Mouse (Mus musculus): ENCODE measurements at regions not wholly inside any gene's neighbourhood (a gene's known extent, or its start where the extent isn't known, plus 50 kb on each side); places are given as distances from the start of the nearest gene placed in this dataset.

- Histone ChIP-seq H3K4me3 (no peak overlapping the region), H3K9ac (no peak overlapping the region), H3K27ac (no peak overlapping the region), H3K27me3 (no peaks in the 10 kb centered on the region), H3K9me3 (no peaks in the 10 kb centered on the region), H3K36me3 (no peaks in the 10 kb centered on the region), H3K4me1 (no peaks in the 10 kb centered on the region), H3K4me2 (no peak overlapping the region)
- ATAC-seq (ENCODE audit: borderline replicate concordance, extremely low read depth, low FRiP score, low TSS enrichment): no peak
- 72% methylated on average over 4 of the region's 4 CpGs for WGBS
Observed at GRCm38 (mm10) chr9:112608932-112609331, 373.2 kb upstream of the Arpp21 start.

- Histone ChIP-seq H3K4me1 (no peaks in the 10 kb centered on the region), H3K9me3 (no peaks in the 10 kb centered on the region), H3K9ac (no peak overlapping the region), H3K36me3 (no peaks in the 10 kb centered on the region), H3K27ac (no peak overlapping the region), H3K27me3 (no peaks in the 10 kb centered on the region), H3K4me3 (no peak overlapping the region), H3K4me2 (no peak overlapping the region)
- WGBS: 77% methylated on average over 3 of the region's 3 CpGs
- ATAC-seq (ENCODE audit: borderline replicate concordance, extremely low read depth, low FRiP score, low TSS enrichment): no peak
Observed at GRCm38 (mm10) chr9:112607221-112607620, 371.5 kb upstream of the Arpp21 start.

DNA sequence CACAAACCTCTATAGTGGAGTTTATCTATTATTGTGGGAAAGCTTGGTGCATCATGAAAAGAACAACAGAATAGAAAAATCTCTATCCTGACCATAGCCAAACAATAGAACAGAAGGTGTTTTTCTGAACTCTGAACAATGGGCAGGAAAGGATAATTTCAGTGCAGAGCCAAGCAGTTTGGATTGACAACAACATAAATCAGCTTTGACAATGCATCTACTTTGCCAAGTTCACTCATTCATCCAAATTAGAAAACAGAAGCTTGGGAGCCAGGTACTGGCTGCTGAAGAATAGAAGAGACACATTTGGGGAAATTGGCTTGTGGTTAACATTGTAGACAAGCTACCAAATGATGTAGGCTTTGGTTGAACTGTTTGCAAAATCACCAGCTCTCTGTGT, 360.0 kb upstream of the Arpp21 start:
- H3K27me3 ChIP-seq: no peaks in the 10 kb centered on the region
- H3K4me3 ChIP-seq: no peak overlapping the region
- H3K4me2 ChIP-seq: no peak overlapping the region
- H3K36me3 ChIP-seq: no peaks in the 10 kb centered on the region
- ATAC-seq (ENCODE audit: borderline replicate concordance, extremely low read depth, low FRiP score, low TSS enrichment): no peak
- no peak overlapping the region for H3K9ac ChIP-seq
- no peaks in the 10 kb centered on the region for H3K4me1 ChIP-seq
- H3K27ac ChIP-seq: no peak overlapping the region
- H3K9me3 ChIP-seq: no peaks in the 10 kb centered on the region

- H3K36me3 ChIP-seq: no peaks in the 10 kb centered on the region
- H3K9me3 ChIP-seq: no peaks in the 10 kb centered on the region
- H3K4me3 ChIP-seq: no peak overlapping the region
- no peak overlapping the region for H3K4me2 ChIP-seq
- WGBS: 64% methylated on average over 3 of the region's 3 CpGs
- no peak overlapping the region for H3K27ac ChIP-seq
- ATAC-seq (ENCODE audit: borderline replicate concordance, extremely low read depth, low FRiP score, low TSS enrichment): no peak
- H3K4me1 ChIP-seq: no peaks in the 10 kb centered on the region
- H3K9ac ChIP-seq: no peak overlapping the region
- no peaks in the 10 kb centered on the region for H3K27me3 ChIP-seq
Observed at GRCm38 (mm10) chr9:112590241-112590640, 354.5 kb upstream of the Arpp21 start.

GRCm38 (mm10) chr9:112573316-112573715, 337.6 kb upstream of the Arpp21 start:
- no peak overlapping the region for H3K27ac ChIP-seq
- H3K4me1 ChIP-seq: no peaks in the 10 kb centered on the region
- H3K36me3 ChIP-seq: no peaks in the 10 kb centered on the region
- no peaks in the 10 kb centered on the region for H3K9me3 ChIP-seq
- H3K9ac ChIP-seq: no peak overlapping the region
- H3K27me3 ChIP-seq: no peaks in the 10 kb centered on the region
- H3K4me2 ChIP-seq: no peak overlapping the region
- WGBS: 62% methylated on average over 3 of the region's 3 CpGs
- ATAC-seq (ENCODE audit: borderline replicate concordance, extremely low read depth, low FRiP score, low TSS enrichment): no peak
- no peak overlapping the region for H3K4me3 ChIP-seq

- H3K9me3 ChIP-seq: no peaks in the 10 kb centered on the region
- H3K36me3 ChIP-seq: no peaks in the 10 kb centered on the region
- no peak overlapping the region for H3K4me2 ChIP-seq
- no peak overlapping the region for H3K9ac ChIP-seq
- no peak overlapping the region for H3K27ac ChIP-seq
- no peak overlapping the region for H3K4me3 ChIP-seq
- ATAC-seq (ENCODE audit: borderline replicate concordance, extremely low read depth, low FRiP score, low TSS enrichment): no peak
- H3K27me3 ChIP-seq: no peaks in the 10 kb centered on the region
- no peaks in the 10 kb centered on the region for H3K4me1 ChIP-seq
Observed at GRCm38 (mm10) chr9:112561348-112561747, 325.6 kb upstream of the Arpp21 start.

GRCm38 (mm10) chr9:112560226-112560625, 324.5 kb upstream of the Arpp21 start:
- ATAC-seq (ENCODE audit: borderline replicate concordance, extremely low read depth, low FRiP score, low TSS enrichment): no peak
- no peak overlapping the region for H3K9ac ChIP-seq
- WGBS: 80% methylated on average over 4 of the region's 4 CpGs
- no peaks in the 10 kb centered on the region for H3K27me3 ChIP-seq
- no peak overlapping the region for H3K27ac ChIP-seq
- H3K4me2 ChIP-seq: no peak overlapping the region
- H3K4me3 ChIP-seq: no peak overlapping the region
- no peaks in the 10 kb centered on the region for H3K36me3 ChIP-seq
- no peaks in the 10 kb centered on the region for H3K4me1 ChIP-seq
- no peaks in the 10 kb centered on the region for H3K9me3 ChIP-seq

DNA sequence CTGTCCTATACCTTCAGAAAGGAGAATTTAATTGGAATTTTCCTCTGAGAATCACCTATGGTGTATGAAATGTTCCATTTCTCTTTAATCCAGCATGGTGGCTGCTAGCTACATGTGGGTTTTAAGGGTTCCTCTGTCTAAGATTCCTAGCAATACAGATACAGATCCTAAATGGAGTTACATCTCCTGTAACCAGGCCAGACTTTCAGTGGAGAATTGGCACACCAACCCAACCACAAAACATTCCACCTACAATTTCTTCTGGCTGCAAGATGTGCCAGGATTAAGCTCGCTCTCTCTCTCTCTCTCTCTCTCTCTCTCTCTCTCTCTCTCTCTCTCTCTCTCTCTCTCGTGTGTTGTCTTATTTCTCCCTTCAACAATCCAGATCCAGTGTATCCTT, 302.2 kb upstream of the Arpp21 start:
- Histone ChIP-seq H3K36me3 (no peaks in the 10 kb centered on the region), H3K4me2 (no peak overlapping the region), H3K27me3 (no peaks in the 10 kb centered on the region), H3K9ac (no peak overlapping the region), H3K4me3 (no peak overlapping the region), H3K9me3 (no peaks in the 10 kb centered on the region), H3K4me1 (no peaks in the 10 kb centered on the region), H3K27ac (no peak overlapping the region)
- no peak for ATAC-seq (ENCODE audit: borderline replicate concordance, extremely low read depth, low FRiP score, low TSS enrichment)
- WGBS: 51% methylated on average over 2 of the region's 2 CpGs

GRCm38 (mm10) chr9:112525377-112525776, 289.6 kb upstream of the Arpp21 start:
- no peaks in the 10 kb centered on the region for H3K9me3 ChIP-seq
- 82% methylated on average over 5 of the region's 5 CpGs for WGBS
- H3K9ac ChIP-seq: no peak overlapping the region
- no peak overlapping the region for H3K4me3 ChIP-seq
- H3K4me1 ChIP-seq: no peaks in the 10 kb centered on the region
- no peak for ATAC-seq (ENCODE audit: borderline replicate concordance, extremely low read depth, low FRiP score, low TSS enrichment)
- no peaks in the 10 kb centered on the region for H3K27me3 ChIP-seq
- no peak overlapping the region for H3K27ac ChIP-seq
- no peak overlapping the region for H3K4me2 ChIP-seq
- H3K36me3 ChIP-seq: no peaks in the 10 kb centered on the region

- Histone ChIP-seq H3K27me3 (no peaks in the 10 kb centered on the region), H3K9ac (no peak overlapping the region), H3K4me1 (no peaks in the 10 kb centered on the region), H3K9me3 (no peaks in the 10 kb centered on the region), H3K27ac (no peak overlapping the region), H3K4me2 (no peak overlapping the region), H3K4me3 (no peak overlapping the region), H3K36me3 (no peaks in the 10 kb centered on the region)
- no peak for ATAC-seq (ENCODE audit: borderline replicate concordance, extremely low read depth, low FRiP score, low TSS enrichment)
- 62% methylated on average over 3 of the region's 3 CpGs for WGBS
Observed at GRCm38 (mm10) chr9:112523251-112523650, 287.5 kb upstream of the Arpp21 start.

DNA sequence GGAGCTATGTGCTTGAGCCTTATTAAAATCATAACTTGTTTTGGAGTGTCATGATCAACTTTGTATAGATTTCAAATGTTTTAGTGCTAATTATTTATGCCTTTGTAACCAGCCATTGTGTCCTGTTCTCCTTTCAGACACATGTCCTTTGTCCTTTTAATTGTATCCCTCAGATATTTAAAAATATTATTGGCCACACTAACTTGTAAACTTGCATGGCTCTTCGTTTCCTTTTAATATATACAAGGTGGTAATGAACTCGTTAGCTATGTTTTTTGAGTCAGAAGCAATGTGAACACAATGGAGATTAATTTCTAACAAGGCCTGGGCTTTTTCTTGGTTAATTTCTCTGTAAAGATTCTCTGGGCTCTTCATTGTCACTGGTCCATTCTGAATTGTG, 275.0 kb upstream of the Arpp21 start:
- no peak overlapping the region for H3K27ac ChIP-seq
- no peaks in the 10 kb centered on the region for H3K36me3 ChIP-seq
- no peaks in the 10 kb centered on the region for H3K4me1 ChIP-seq
- no peak for ATAC-seq (ENCODE audit: borderline replicate concordance, extremely low read depth, low FRiP score, low TSS enrichment)
- no peak overlapping the region for H3K4me2 ChIP-seq
- no peak overlapping the region for H3K9ac ChIP-seq
- no peaks in the 10 kb centered on the region for H3K27me3 ChIP-seq
- 52% methylated on average over 2 of the region's 2 CpGs for WGBS
- no peak overlapping the region for H3K4me3 ChIP-seq
- H3K9me3 ChIP-seq: no peaks in the 10 kb centered on the region

GRCm38 (mm10) chr9:112506871-112507270, 271.1 kb upstream of the Arpp21 start:
- no peak overlapping the region for H3K4me2 ChIP-seq
- H3K27me3 ChIP-seq: no peaks in the 10 kb centered on the region
- ATAC-seq (ENCODE audit: borderline replicate concordance, extremely low read depth, low FRiP score, low TSS enrichment): no peak
- no peaks in the 10 kb centered on the region for H3K4me1 ChIP-seq
- no peak overlapping the region for H3K4me3 ChIP-seq
- H3K9me3 ChIP-seq: no peaks in the 10 kb centered on the region
- no peak overlapping the region for H3K27ac ChIP-seq
- H3K36me3 ChIP-seq: no peaks in the 10 kb centered on the region
- WGBS: 68% methylated on average over 2 of the region's 2 CpGs
- H3K9ac ChIP-seq: no peak overlapping the region

- no peaks in the 10 kb centered on the region for H3K4me1 ChIP-seq
- no peaks in the 10 kb centered on the region for H3K36me3 ChIP-seq
- WGBS: 70% methylated on average over 4 of the region's 4 CpGs
- H3K27ac ChIP-seq: no peak overlapping the region
- no peaks in the 10 kb centered on the region for H3K9me3 ChIP-seq
- no peak overlapping the region for H3K9ac ChIP-seq
- no peak for ATAC-seq (ENCODE audit: borderline replicate concordance, extremely low read depth, low FRiP score, low TSS enrichment)
- no peak overlapping the region for H3K4me2 ChIP-seq
- H3K4me3 ChIP-seq: no peak overlapping the region
- H3K27me3 ChIP-seq: no peaks in the 10 kb centered on the region
Observed at GRCm38 (mm10) chr9:112498676-112499075, 262.9 kb upstream of the Arpp21 start.

Data from lung, embryonic 15.5 days (tissue).